Mouse (Mus musculus): ENCODE measurements around the gene Wtap. TPM values are rescaled to one million over a fixed set of nuclear protein-coding genes. Genes with fewer than 3 reads are reported as not detected.
A peak's percentile ranks its signal among the peaks of the same experiment; 100 is the strongest.
"Not testable (repeated sequence)": the region's sequence is repeated elsewhere in the genome, so short reads cannot be mapped to it uniquely, and the experiment has no call there.

Wtap gene
- polyA plus RNA-seq, 1 experiment from 2014 or later, result 63.4 TPM

GRCm38 (mm10) chr17:12937412-12937970 lies 56.5 kb downstream of the Wtap start:
- Histone ChIP-seq H3K9me3 (replicated peaks) (no peaks in the 10 kb centered on the region), H3K4me3 (replicated peaks) (no peak overlapping the region), H3K27me3 (no peaks in the 10 kb centered on the region), H3K4me1 (replicated peaks) (peaks cover 24% of the 10 kb centered on the region), H3K9ac (no peak overlapping the region), H3K36me3 (peaks cover 2% of the 10 kb centered on the region; the same call in 1 of the 2 replicates), H3K4me2 (no peak overlapping the region), H3K27ac (no peak overlapping the region)
- ATAC-seq (ENCODE audit: low read depth), result no peak
- DNase-seq, result no peak
- 63% methylated on average over 2 of the region's 2 CpGs for WGBS (ENCODE audit: insufficient replicate concordance)

DNA sequence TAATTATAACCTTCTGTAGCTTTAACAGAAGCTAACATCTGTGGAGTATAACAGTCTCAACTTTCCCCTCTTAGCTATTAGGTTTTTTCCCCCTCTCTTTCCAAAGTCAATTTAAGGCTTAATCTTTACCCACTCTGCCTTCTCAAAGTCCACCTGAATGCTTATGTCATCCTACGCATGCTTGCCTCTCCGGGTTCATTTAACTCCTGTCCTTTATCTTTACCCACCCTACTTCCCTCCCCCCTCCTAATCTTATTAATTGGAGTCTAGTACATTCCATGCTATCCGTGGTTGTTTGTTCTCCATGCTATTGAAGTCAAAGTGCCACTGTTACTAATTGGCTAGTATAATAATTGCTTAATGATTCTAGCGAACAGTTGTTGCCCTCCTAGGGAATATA lies 58.2 kb downstream of the Wtap start:
- WGBS (ENCODE audit: insufficient replicate concordance), result 49% methylated on average over 4 of the region's 4 CpGs

DNA sequence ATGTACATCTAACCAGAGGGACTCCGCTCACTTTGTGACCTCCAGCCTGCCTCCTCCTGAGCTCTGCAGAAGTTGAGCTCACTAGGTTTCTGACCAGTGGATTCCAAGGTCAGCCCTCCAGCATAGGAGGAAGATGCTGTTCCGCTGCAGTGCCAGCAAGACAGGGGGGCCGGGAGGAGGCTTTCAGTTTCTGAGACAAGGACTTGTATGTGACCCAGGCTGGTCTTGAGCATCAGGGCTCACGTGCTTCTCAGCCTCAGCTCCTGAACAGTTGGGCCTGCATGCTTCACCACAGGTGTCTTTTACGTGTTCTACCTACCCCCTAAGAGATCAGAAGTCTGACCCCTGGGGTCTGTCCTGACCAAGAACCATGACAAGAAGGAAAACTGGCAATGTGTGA lies 62.4 kb downstream of the Wtap start:
- H3K36me3 ChIP-seq; H3K4me3 ChIP-seq (replicated peaks); DNase-seq; H3K9me3 ChIP-seq (replicated peaks); H3K27me3 ChIP-seq; H3K4me2 ChIP-seq; ATAC-seq (ENCODE audit: low read depth); H3K27ac ChIP-seq; H3K4me1 ChIP-seq (replicated peaks); H3K9ac ChIP-seq: not testable (repeated sequence)
- 78% methylated on average over 5 of the region's 5 CpGs for WGBS (ENCODE audit: insufficient replicate concordance)

More for the DNA sequence above, 58.2 kb downstream of the Wtap start:
- Histone ChIP-seq H3K4me2 (no peak overlapping the region), H3K9ac (no peak overlapping the region), H3K9me3 (replicated peaks) (no peaks in the 10 kb centered on the region), H3K4me1 (replicated peaks) (peaks cover 12% of the 10 kb centered on the region), H3K36me3 (no peaks in the 10 kb centered on the region), H3K27me3 (no peaks in the 10 kb centered on the region), H3K4me3 (replicated peaks) (no peak overlapping the region), H3K27ac (peak overlapping the region; percentile 35; the same call in 1 of the 2 replicates)
- DNase-seq, result no peak
- ATAC-seq (ENCODE audit: low read depth), result no peak

DNA sequence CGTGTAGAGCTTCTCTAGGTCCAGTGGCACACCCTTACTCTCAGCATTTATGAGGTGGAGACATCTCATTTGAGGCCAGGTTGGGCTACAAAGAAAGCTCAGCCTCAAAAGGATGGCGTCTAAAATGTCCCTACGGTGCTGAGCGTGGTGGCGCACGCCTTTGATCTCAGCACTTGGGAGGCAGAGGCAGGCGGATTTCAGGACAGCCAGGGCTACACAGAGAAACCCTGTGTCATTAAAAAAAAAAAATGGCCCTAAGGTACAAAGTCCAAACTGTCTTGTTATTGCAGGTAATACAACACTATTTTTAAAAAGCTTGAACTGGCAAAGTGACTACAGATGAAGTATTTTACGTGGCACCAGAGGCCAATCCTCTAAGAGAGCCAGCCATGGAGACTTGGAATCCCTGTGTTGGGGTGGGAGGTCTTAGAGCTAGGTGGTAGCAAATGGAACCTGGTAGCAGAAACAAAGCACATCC lies 68.2 kb downstream of the Wtap start:
- ATAC-seq (ENCODE audit: low read depth) (0 out of 2 replicates have a peak, but pooled peaks have one; percentile 18), DNase-seq (no peak)
- Histone ChIP-seq H3K9ac (no peak overlapping the region), H3K27me3 (no peaks in the 10 kb centered on the region), H3K9me3 (replicated peaks) (no peaks in the 10 kb centered on the region), H3K4me2 (no peak overlapping the region), H3K4me3 (replicated peaks) (no peak overlapping the region), H3K27ac (peak overlapping the region; percentile 21; the same call in 1 of the 2 replicates), H3K4me1 (replicated peaks) (peaks cover 8% of the 10 kb centered on the region; the same call in 1 of the 2 replicates), H3K36me3 (peaks cover 61% of the 10 kb centered on the region)
- WGBS (ENCODE audit: insufficient replicate concordance), result 85% methylated on average over 8 of the region's 8 CpGs

- H3K36me3 ChIP-seq, result peaks cover 68% of the 10 kb centered on the region
- no peaks in the 10 kb centered on the region for H3K9me3 ChIP-seq (replicated peaks)
- H3K27me3 ChIP-seq, result no peaks in the 10 kb centered on the region
- DNase-seq (no peak), ATAC-seq (ENCODE audit: low read depth) (peak; percentile 43)
- no peak overlapping the region for H3K4me3 ChIP-seq (replicated peaks)
- H3K4me2 ChIP-seq, result no peak overlapping the region
- H3K9ac ChIP-seq, result no peak overlapping the region
- no peak overlapping the region for H3K27ac ChIP-seq
- peaks cover 8% of the 10 kb centered on the region; the same call in 1 of the 2 replicates for H3K4me1 ChIP-seq (replicated peaks)
- WGBS (ENCODE audit: insufficient replicate concordance), result 73% methylated on average over 3 of the region's 3 CpGs
These were observed 69.0 kb downstream of the Wtap start for GRCm38 (mm10) chr17:12925001-12925400.

DNA sequence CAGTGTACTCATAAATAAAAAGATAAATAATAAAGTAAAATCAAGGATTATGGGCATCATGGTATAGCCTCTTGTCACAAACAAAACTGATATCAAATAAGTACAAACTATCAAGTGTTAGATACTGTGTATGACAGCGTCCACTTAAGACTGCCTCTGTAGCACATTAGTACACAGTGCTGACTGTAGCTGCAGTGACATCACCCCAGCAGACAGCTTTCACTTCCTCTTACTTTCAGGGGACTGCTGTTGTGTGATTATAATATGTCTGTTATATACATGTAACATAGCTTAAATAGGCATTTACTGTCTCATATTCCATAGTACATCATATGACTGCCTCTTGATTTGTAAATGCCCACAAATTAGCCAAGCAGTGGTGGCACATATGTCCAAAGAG lies 72.9 kb downstream of the Wtap start:
- no peak overlapping the region for H3K9ac ChIP-seq
- no peak overlapping the region for H3K4me2 ChIP-seq
- H3K27me3 ChIP-seq, result no peaks in the 10 kb centered on the region
- peaks cover 17% of the 10 kb centered on the region for H3K4me1 ChIP-seq (replicated peaks)
- DNase-seq (no peak), ATAC-seq (ENCODE audit: low read depth) (no peak)
- WGBS (ENCODE audit: insufficient replicate concordance), result 88% methylated on average over 1 of the region's 1 CpGs
- H3K36me3 ChIP-seq, result peaks cover 74% of the 10 kb centered on the region
- no peaks in the 10 kb centered on the region for H3K9me3 ChIP-seq (replicated peaks)
- H3K27ac ChIP-seq, result no peak overlapping the region
- no peak overlapping the region for H3K4me3 ChIP-seq (replicated peaks)

Other genes with a start within 250 kb of the Wtap start
- 13.8 and 17.4 TPM in 2 replicates for gene Igf2r, start 224.5 kb downstream of the Wtap start, polyA plus RNA-seq (2015; fragmentation: Nextera tagmentation; extraction: Ambion mirVana)
- 0.22 TPM in 1 of 2 replicates, not detected in the other for gene Mas1, start 126.0 kb downstream of the Wtap start, polyA plus RNA-seq (2015; fragmentation: Nextera tagmentation; extraction: Ambion mirVana)
- gene Mrgprh, start 118.1 kb downstream of the Wtap start, polyA plus RNA-seq (2015; fragmentation: Nextera tagmentation; extraction: Ambion mirVana), result not detected in 2 replicates
- 0.40 and 0.66 TPM in 2 replicates for gene Pnldc1, start 83.9 kb downstream of the Wtap start, polyA plus RNA-seq (2015; fragmentation: Nextera tagmentation; extraction: Ambion mirVana)
- gene Tcp1, start 78.5 kb downstream of the Wtap start, polyA plus RNA-seq (2015; fragmentation: Nextera tagmentation; extraction: Ambion mirVana), result 346 and 426 TPM in 2 replicates
- 184 and 197 TPM in 2 replicates for gene Mrpl18, start 77.8 kb downstream of the Wtap start, polyA plus RNA-seq (2015; fragmentation: Nextera tagmentation; extraction: Ambion mirVana)
- 1.9 and 2.6 TPM in 2 replicates for gene Acat3, start 53.6 kb downstream of the Wtap start, polyA plus RNA-seq (2015; fragmentation: Nextera tagmentation; extraction: Ambion mirVana)
- gene Acat2, start 33.4 kb downstream of the Wtap start, polyA plus RNA-seq (2015; fragmentation: Nextera tagmentation; extraction: Ambion mirVana), result 87.7 and 104 TPM in 2 replicates
- gene Sod2, start 12.7 kb upstream of the Wtap start, polyA plus RNA-seq (2015; fragmentation: Nextera tagmentation; extraction: Ambion mirVana), result 146 and 149 TPM in 2 replicates
- gene Gpr31b, start 58.1 kb upstream of the Wtap start, polyA plus RNA-seq (2015; fragmentation: Nextera tagmentation; extraction: Ambion mirVana), result not detected in 2 replicates
- not detected in 2 replicates for gene Tcp10b, start 66.9 kb upstream of the Wtap start, polyA plus RNA-seq (2015; fragmentation: Nextera tagmentation; extraction: Ambion mirVana)
- gene Unc93a, start 137.6 kb upstream of the Wtap start, polyA plus RNA-seq (2015; fragmentation: Nextera tagmentation; extraction: Ambion mirVana), result 0.05 TPM in 1 of 2 replicates, not detected in the other
- not detected in 2 replicates for gene Smok2a, start 227.0 kb upstream of the Wtap start, polyA plus RNA-seq (2015; fragmentation: Nextera tagmentation; extraction: Ambion mirVana)
- not detected in 2 replicates for gene Smok2b, start 236.1 kb upstream of the Wtap start, polyA plus RNA-seq (2015; fragmentation: Nextera tagmentation; extraction: Ambion mirVana)

Measured in liver, embryonic 13.5 days (tissue).